Mouse (Mus musculus): ENCODE measurements around the gene Poll. TPM values are rescaled to one million over a fixed set of nuclear protein-coding genes. Genes with fewer than 3 reads are reported as not detected.

The Poll gene
- polyA plus RNA-seq, 1 experiment from 2014 or later, result 11.1 TPM

GRCm38 (mm10) chr19:45507531-45507930 lies 52.8 kb downstream of the Poll start:
- peak; percentile 17; the same call in 1 of the 2 replicates for ATAC-seq
- Histone ChIP-seq H3K27me3 (replicated peaks; ENCODE audit: control insufficient read depth, insufficient read depth, low read length) (no peaks in the 10 kb centered on the region), H3K9me3 (ENCODE audit: control insufficient read depth, low read length) (no peaks in the 10 kb centered on the region), H3K4me3 (ENCODE audit: low read length) (no peak overlapping the region), H3K4me1 (ENCODE audit: control insufficient read depth, insufficient read depth, low read depth, low read length) (peaks cover 4% of the 10 kb centered on the region; the same call in 1 of the 2 replicates), H3K9ac (ENCODE audit: low read depth, low read length) (no peak overlapping the region), H3K27ac (ENCODE audit: low read depth, low read length) (no peak overlapping the region), H3K4me2 (ENCODE audit: low read length) (no peak overlapping the region), H3K36me3 (ENCODE audit: control insufficient read depth, insufficient read depth, low read length) (no peaks in the 10 kb centered on the region)
- whole genome bisulfite sequencing, result 69% methylated on average over 19 of the region's 19 CpGs

GRCm38 (mm10) chr19:45505446-45505845 lies 54.9 kb downstream of the Poll start:
- H3K27me3 ChIP-seq (replicated peaks; ENCODE audit: control insufficient read depth, insufficient read depth, low read length), result no peaks in the 10 kb centered on the region
- H3K4me1 ChIP-seq (ENCODE audit: control insufficient read depth, insufficient read depth, low read depth, low read length), result no peaks in the 10 kb centered on the region
- no peaks in the 10 kb centered on the region for H3K36me3 ChIP-seq (ENCODE audit: control insufficient read depth, insufficient read depth, low read length)
- 84% methylated on average over 7 of the region's 7 CpGs for WGBS
- no peak for ATAC-seq
- no peak overlapping the region for H3K4me3 ChIP-seq (ENCODE audit: low read length)
- no peak overlapping the region for H3K9ac ChIP-seq (ENCODE audit: low read depth, low read length)
- no peaks in the 10 kb centered on the region for H3K9me3 ChIP-seq (ENCODE audit: control insufficient read depth, low read length)
- no peak overlapping the region for H3K4me2 ChIP-seq (ENCODE audit: low read length)
- H3K27ac ChIP-seq (ENCODE audit: low read depth, low read length), result no peak overlapping the region

Other genes with a start within 250 kb of the Poll start
- gene Btrc, start 196.8 kb downstream of the Poll start, polyA plus RNA-seq (2015; fragmentation: Nextera tagmentation; extraction: Ambion mirVana), result 63.4 and 69.2 TPM in 2 replicates
- gene Gm17018, start 84 bp upstream of the Poll start, polyA plus RNA-seq (2015; fragmentation: Nextera tagmentation; extraction: Ambion mirVana), result 77.0 and 85.7 TPM in 2 replicates
- 5.3 and 6.7 TPM in 2 replicates for gene Fbxw4, start 99.8 kb upstream of the Poll start, polyA plus RNA-seq (2015; fragmentation: Nextera tagmentation; extraction: Ambion mirVana)
- gene Fgf8, start 182.4 kb upstream of the Poll start, polyA plus RNA-seq (2015; fragmentation: Nextera tagmentation; extraction: Ambion mirVana), result 0.52 and 0.69 TPM in 2 replicates
- 5.7 and 6.5 TPM in 2 replicates for gene Npm3, start 189.1 kb upstream of the Poll start, polyA plus RNA-seq (2015; fragmentation: Nextera tagmentation; extraction: Ambion mirVana)
- gene Mgea5, start 223.3 kb upstream of the Poll start, polyA plus RNA-seq (2015; fragmentation: Nextera tagmentation; extraction: Ambion mirVana), result 63.7 and 68.3 TPM in 2 replicates

Data from hindbrain, embryonic 16.5 days (tissue).